Mouse (Mus musculus) ovary, postnatal 36 days (tissue): ENCODE measurements at regions not wholly inside any gene's neighbourhood (a gene's known extent, or its start where the extent isn't known, plus 50 kb on each side); places are given as distances from the start of the nearest gene placed in this dataset.

Experiments
- DNase-seq: peaks from one replicate; pipeline ENCODE4 v3.0.0; 2022; ENCODE audit warnings: low spot score, mixed read lengths

- DNase-seq = no peak
Observed at GRCm38 (mm10) chr6:135524886-135525285, 162.5 kb downstream of the Emp1 start.

GRCm38 (mm10) chr6:135525841-135526327, 163.5 kb downstream of the Emp1 start:
- no peak for DNase-seq

- no peak for DNase-seq
Observed at GRCm38 (mm10) chr6:135526460-135527160, 164.3 kb downstream of the Emp1 start.

GRCm38 (mm10) chr6:135527879-135528278, 165.5 kb downstream of the Emp1 start:
- no peak for DNase-seq

- DNase-seq = no peak
Observed at GRCm38 (mm10) chr6:135539791-135540646, 177.7 kb downstream of the Emp1 start.

- DNase-seq = no peak
Observed at GRCm38 (mm10) chr6:135541566-135541965, 179.2 kb downstream of the Emp1 start.

- no peak for DNase-seq
Observed at GRCm38 (mm10) chr6:135542356-135542755, 180.0 kb downstream of the Emp1 start.

- no peak for DNase-seq
Observed at GRCm38 (mm10) chr6:135543390-135543789, 181.0 kb downstream of the Emp1 start.

GRCm38 (mm10) chr6:135543863-135544262, 181.5 kb downstream of the Emp1 start:
- no peak for DNase-seq

- DNase-seq = no peak
Observed at GRCm38 (mm10) chr6:135550368-135550950, 188.1 kb downstream of the Emp1 start.

- DNase-seq = no peak
Observed at GRCm38 (mm10) chr6:135552396-135552795, 190.1 kb downstream of the Emp1 start.

GRCm38 (mm10) chr6:135559501-135559907, 197.2 kb downstream of the Emp1 start:
- peak; percentile 88 for DNase-seq

- DNase-seq = no peak
Observed at GRCm38 (mm10) chr6:135562267-135562666, 199.9 kb downstream of the Emp1 start.

GRCm38 (mm10) chr6:135563766-135564165, 201.4 kb downstream of the Emp1 start:
- DNase-seq = no peak

- DNase-seq = no peak
Observed at GRCm38 (mm10) chr6:135569086-135569485, 206.7 kb downstream of the Emp1 start.

- DNase-seq = no peak
Observed at GRCm38 (mm10) chr6:135575294-135575693, 212.9 kb downstream of the Emp1 start.

GRCm38 (mm10) chr6:135578728-135579127, 216.4 kb downstream of the Emp1 start:
- DNase-seq = no peak

GRCm38 (mm10) chr6:135582567-135582966, 220.2 kb downstream of the Emp1 start:
- no peak for DNase-seq

GRCm38 (mm10) chr6:135584782-135585181, 222.4 kb downstream of the Emp1 start:
- no peak for DNase-seq

- DNase-seq = no peak
Observed at GRCm38 (mm10) chr6:135590084-135590483, 227.7 kb downstream of the Emp1 start.

GRCm38 (mm10) chr6:135591085-135591484, 228.7 kb downstream of the Emp1 start:
- DNase-seq = no peak

GRCm38 (mm10) chr6:135596358-135596757, 234.0 kb downstream of the Emp1 start:
- DNase-seq = no peak
